Mouse (Mus musculus) megakaryocyte, embryonic 14.5 days (primary cell): ENCODE results near the gene Gpr84.

Source experiments
- FLI1 ChIP-seq: IDR thresholded peaks from 2 replicates; pipeline ENCODE4 v1.6.1; 2012; ENCODE audit warnings: low read length, inconsistent platforms, mixed read lengths
- GATA1 ChIP-seq: IDR thresholded peaks from 3 replicates; pipeline ENCODE4 v1.6.1; 2012; ENCODE audit warnings: mixed read lengths, low read length, inconsistent platforms, borderline replicate concordance

DNA sequence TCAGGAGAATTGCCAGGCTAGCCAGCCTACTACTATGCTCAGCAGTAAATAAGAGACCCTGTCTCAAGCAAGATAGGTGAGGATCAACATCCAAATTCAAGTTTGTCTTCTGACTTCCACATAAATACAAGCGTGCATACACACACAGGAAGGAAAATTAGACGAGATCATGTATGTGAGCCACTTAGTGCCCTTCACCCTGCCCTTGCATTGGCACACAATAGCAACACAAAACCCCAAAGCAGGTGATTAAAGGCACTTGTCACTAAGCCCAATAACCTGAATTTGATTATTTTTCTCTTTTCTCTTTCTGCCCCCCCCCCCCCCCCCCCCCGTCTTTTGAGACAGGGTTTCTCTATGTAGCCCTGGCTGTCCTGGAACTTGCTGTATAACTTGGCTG, 32.6 kb upstream of the Gpr84 start:
- TF ChIP-seq GATA1 = no peak
- no peak for TF ChIP-seq FLI1
